Mouse (Mus musculus): Measurements from ENCODE around the gene Myom3.

DNA sequence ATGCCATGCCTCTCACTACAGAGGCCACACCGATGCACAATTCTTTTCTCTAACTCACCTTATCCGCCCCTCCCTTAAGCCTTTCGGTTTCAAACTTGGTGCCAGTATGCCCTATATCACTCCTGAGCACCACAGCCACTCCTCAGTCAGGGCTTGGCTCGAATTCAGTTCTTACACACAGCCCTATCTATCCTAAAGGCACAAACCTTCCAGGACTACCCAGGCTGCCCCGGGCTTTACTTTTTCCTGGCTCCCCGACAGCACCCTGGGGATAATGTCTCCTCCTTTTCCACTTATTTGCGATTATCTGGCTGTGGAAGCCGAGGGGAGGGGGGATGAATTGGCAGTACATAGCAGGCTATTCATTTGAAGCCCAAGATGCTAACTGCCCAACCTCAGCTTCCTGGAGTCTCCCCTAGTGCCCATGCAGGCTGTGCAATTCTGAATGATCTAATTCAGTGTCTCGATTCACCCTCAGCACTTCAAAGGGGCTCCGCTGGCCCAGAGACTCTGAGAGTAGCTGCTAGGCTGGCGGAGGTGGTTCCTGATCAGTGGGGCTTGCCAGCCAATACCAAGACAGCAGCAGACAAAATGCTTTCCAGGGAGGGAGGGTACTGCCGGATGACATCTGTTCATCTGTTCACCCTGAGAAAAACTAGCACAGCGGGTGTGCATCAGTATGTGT is 91.0 kb downstream of the Myom3 start:
- TF ChIP-seq CTCF (IDR thresholded peaks at IDR 0.05; ENCODE audit: insufficient read depth, low read depth, low read length) (no peak), POLR2A (IDR thresholded peaks at IDR 0.05; ENCODE audit: insufficient read depth, low read depth, low read length) (no peak)
